ENCODE assay signal across 16 mouse cellular contexts in genomic region chr13:49360906-49361406, GRCm38 (mm10). TPM values are rescaled to one million over a fixed set of nuclear protein-coding genes. Genes with fewer than 3 reads are reported as not detected.
A peak's percentile ranks its signal among the peaks of the same experiment; 100 is the strongest.
DNase-seq lines count a peak whose midpoint lies in the region; ATAC-seq and TF ChIP-seq lines count a peak whose summit lies in the region.
"Had no signal": no experiment of that assay in that cellular context is flagged by ENCODE, and none has a peak within 500 bp of the region (broad histone marks: within the 10 kb centered on the region; RNA-seq: fewer than 3 reads in every experiment).

No protein-coding gene starts in this region.

- no peaks in the 10 kb centered on the region for H3K27me3 ChIP-seq in intestine, embryonic 15.5 days (replicated peaks)
- H3K27me3 ChIP-seq in intestine, embryonic 16.5 days (replicated peaks; ENCODE audit: control insufficient read depth, insufficient read depth, low read length): no peaks in the 10 kb centered on the region
- no peaks in the 10 kb centered on the region for H3K27me3 ChIP-seq in neural tube, embryonic 15.5 days (replicated peaks)
- H3K27me3 ChIP-seq in heart, postnatal 0 days (ENCODE audit: control insufficient read depth, insufficient read depth, low read length): no peaks in the 10 kb centered on the region
- H3K27me3 ChIP-seq: embryonic facial prominence, embryonic 15.5 days; limb, embryonic 13.5 days; neural tube, embryonic 12.5 days had no signal

- no peak for TF ChIP-seq CTCF in heart, postnatal 0 days (IDR thresholded peaks at IDR 0.05; ENCODE audit: low read depth)

- H3K9ac ChIP-seq in intestine, embryonic 15.5 days: no peak overlapping the region
- H3K9ac ChIP-seq in intestine, embryonic 16.5 days (ENCODE audit: low read depth, low read length): no peak overlapping the region
- H3K9ac ChIP-seq in neural tube, embryonic 15.5 days (replicated peaks): no peak overlapping the region
- no peak overlapping the region for H3K9ac ChIP-seq in heart, postnatal 0 days (replicated peaks; ENCODE audit: low read depth, low read length)
- H3K9ac ChIP-seq: embryonic facial prominence, embryonic 15.5 days; limb, embryonic 13.5 days; neural tube, embryonic 12.5 days had no signal

- TF ChIP-seq EP300 in heart, postnatal 0 days (IDR thresholded peaks at IDR 0.05; ENCODE audit: low read depth): 0 out of 2 replicates have a peak, but pooled peaks have one; percentile 53

- no peak for DNase-seq in neural tube, embryonic 10.5 days (ENCODE audit: extremely low spot score, low spot score)
- DNase-seq in heart, postnatal 0 days (ENCODE audit: low spot score): peak; percentile 72
- peak; percentile 49 for DNase-seq in testis, postnatal 14 days (ENCODE audit: low spot score)
- DNase-seq in left cerebral cortex, postnatal 36 days (ENCODE audit: low spot score in 2 of 2): no peak
- no peak for DNase-seq in ovary, postnatal 10 days (ENCODE audit: low spot score)
- DNase-seq: cerebellum, postnatal 14 days; gastrocnemius, postnatal 36 days; right cerebral cortex, adult 18-20 months had no signal

- H3K4me3 ChIP-seq in intestine, embryonic 15.5 days (replicated peaks): no peak overlapping the region
- no peak overlapping the region for H3K4me3 ChIP-seq in intestine, embryonic 16.5 days (ENCODE audit: low read length)
- no peak overlapping the region for H3K4me3 ChIP-seq in neural tube, embryonic 15.5 days (replicated peaks)
- H3K4me3 ChIP-seq in heart, postnatal 0 days (ENCODE audit: low read depth, low read length): no peak overlapping the region
- H3K4me3 ChIP-seq: embryonic facial prominence, embryonic 15.5 days; limb, embryonic 13.5 days; neural tube, embryonic 12.5 days had no signal

- H3K4me1 ChIP-seq in intestine, embryonic 15.5 days (replicated peaks): peaks cover 13% of the 10 kb centered on the region
- peaks cover 20% of the 10 kb centered on the region for H3K4me1 ChIP-seq in intestine, embryonic 16.5 days (ENCODE audit: control insufficient read depth, insufficient read depth, low read length)
- H3K4me1 ChIP-seq in neural tube, embryonic 15.5 days: peaks cover 25% of the 10 kb centered on the region
- H3K4me1 ChIP-seq in heart, postnatal 0 days (ENCODE audit: control insufficient read depth, insufficient read depth): peaks cover 68% of the 10 kb centered on the region

- intact Hi-C loops in left cerebral cortex, postnatal 36 days (cut with DNase I): no loop called here

- 0 out of 2 replicates have a peak overlapping the region, but pooled peaks have one; percentile 1 for H3K27ac ChIP-seq in intestine, embryonic 15.5 days
- H3K27ac ChIP-seq in intestine, embryonic 16.5 days (ENCODE audit: low read length): no peak overlapping the region
- H3K27ac ChIP-seq in neural tube, embryonic 15.5 days (replicated peaks): 0 out of 2 replicates have a peak overlapping the region, but pooled peaks have one; percentile 10
- peak overlapping the region; percentile 90 for H3K27ac ChIP-seq in heart, postnatal 0 days (ENCODE audit: low read depth)
- H3K27ac ChIP-seq: limb, embryonic 13.5 days; neural tube, embryonic 12.5 days had no signal

- WGBS in intestine, embryonic 15.5 days: 15% methylated on average over 3 of the region's 3 CpGs
- 21% methylated on average over 3 of the region's 3 CpGs for WGBS in intestine, embryonic 16.5 days
- 49% methylated on average over 3 of the region's 3 CpGs for WGBS in neural tube, embryonic 15.5 days
- 5% methylated on average over 3 of the region's 3 CpGs for WGBS in heart, postnatal 0 days

- H3K4me2 ChIP-seq in intestine, embryonic 15.5 days (replicated peaks): no peak overlapping the region
- H3K4me2 ChIP-seq in intestine, embryonic 16.5 days (ENCODE audit: low read depth, low read length): no peak overlapping the region
- H3K4me2 ChIP-seq in neural tube, embryonic 15.5 days: no peak overlapping the region
- H3K4me2 ChIP-seq in heart, postnatal 0 days (ENCODE audit: low read depth, low read length): peak overlapping the region; percentile 34
- H3K4me2 ChIP-seq: embryonic facial prominence, embryonic 15.5 days; limb, embryonic 13.5 days; midbrain, embryonic 11.5 days; neural tube, embryonic 12.5 days had no signal

- ATAC-seq in intestine, embryonic 15.5 days: no peak
- no peak for ATAC-seq in intestine, embryonic 16.5 days
- no peak for ATAC-seq in neural tube, embryonic 15.5 days (ENCODE audit: low FRiP score)
- ATAC-seq in heart, postnatal 0 days (ENCODE audit: insufficient read depth, low read depth): peak; percentile 66
- ATAC-seq: forebrain, embryonic 14.5 days had no signal

- no peaks in the 10 kb centered on the region for H3K36me3 ChIP-seq in intestine, embryonic 15.5 days
- no peaks in the 10 kb centered on the region for H3K36me3 ChIP-seq in intestine, embryonic 16.5 days (ENCODE audit: control insufficient read depth, insufficient read depth, low read length)
- peaks cover 9% of the 10 kb centered on the region for H3K36me3 ChIP-seq in neural tube, embryonic 15.5 days
- H3K36me3 ChIP-seq in heart, postnatal 0 days (replicated peaks; ENCODE audit: control insufficient read depth, insufficient read depth, low read length): no peaks in the 10 kb centered on the region

- no peaks in the 10 kb centered on the region for H3K9me3 ChIP-seq in intestine, embryonic 15.5 days
- H3K9me3 ChIP-seq in intestine, embryonic 16.5 days (ENCODE audit: control insufficient read depth, low read length): no peaks in the 10 kb centered on the region
- H3K9me3 ChIP-seq in neural tube, embryonic 15.5 days (replicated peaks): no peaks in the 10 kb centered on the region
- no peaks in the 10 kb centered on the region for H3K9me3 ChIP-seq in heart, postnatal 0 days (replicated peaks; ENCODE audit: control insufficient read depth, low read length)
- H3K9me3 ChIP-seq: embryonic facial prominence, embryonic 15.5 days; limb, embryonic 13.5 days; neural tube, embryonic 12.5 days had no signal

RNA-seq across cellular contexts. Expression of gene Bicd2, which starts 19.6 kb away (rescaled TPM):
- 19.1 and 19.5 TPM in 2 replicates for polyA plus RNA-seq in intestine, embryonic 15.5 days (2015; fragmentation: Nextera tagmentation; extraction: Ambion mirVana)
- 14.7 and 15.7 TPM in 2 replicates for polyA plus RNA-seq in intestine, embryonic 16.5 days (2015; fragmentation: Nextera tagmentation; extraction: Ambion mirVana)
- polyA plus RNA-seq in neural tube, embryonic 15.5 days (2015; fragmentation: Nextera tagmentation; extraction: Ambion mirVana): 28.3 and 30.3 TPM in 2 replicates
- total RNA-seq in heart, postnatal 0 days (2014; rRNA removed; ENCODE audit: low replicate concordance): 54.2 and 62.6 TPM in 2 replicates
- 43.5 and 45.4 TPM in 2 replicates for polyA plus RNA-seq in heart, postnatal 0 days (2015; fragmentation: Nextera tagmentation; extraction: Ambion mirVana)
- 10 to 100 TPM; 45.2 to 55.9 TPM for total RNA-seq in left cerebral cortex, postnatal 36 days (2021)

RNA-seq across cellular contexts. Expression of gene Fgd3, which starts 40.8 kb away (rescaled TPM):
- 0.94 and 0.95 TPM in 2 replicates for polyA plus RNA-seq in intestine, embryonic 15.5 days (2015; fragmentation: Nextera tagmentation; extraction: Ambion mirVana)
- polyA plus RNA-seq in intestine, embryonic 16.5 days (2015; fragmentation: Nextera tagmentation; extraction: Ambion mirVana): 0.82 and 1.2 TPM in 2 replicates
- polyA plus RNA-seq in neural tube, embryonic 15.5 days (2015; fragmentation: Nextera tagmentation; extraction: Ambion mirVana): 2.1 and 2.2 TPM in 2 replicates
- 0.93 and 1.6 TPM in 2 replicates for total RNA-seq in heart, postnatal 0 days (2014; rRNA removed; ENCODE audit: low replicate concordance)
- polyA plus RNA-seq in heart, postnatal 0 days (2015; fragmentation: Nextera tagmentation; extraction: Ambion mirVana): 0.04 and 0.05 TPM in 2 replicates
- 1 to 10 TPM; 6.6 to 7.8 TPM for total RNA-seq in left cerebral cortex, postnatal 36 days (2021)

Comparison
In these comparisons a context has a peak if more than half of its experiments do, and no peak if none do; other contexts are left out.
1. DNase-seq: peak in heart, postnatal 0 days (single experiment) and testis, postnatal 14 days (single experiment); none in neural tube, embryonic 10.5 days (single experiment), left cerebral cortex, postnatal 36 days (0 of 2) and ovary, postnatal 10 days (single experiment).